Mouse (Mus musculus) forebrain, embryonic 15.5 days (tissue): Measurements from ENCODE around the gene 9130008F23Rik. TPM values are rescaled to one million over a fixed set of nuclear protein-coding genes. Genes with fewer than 3 reads are reported as not detected.
A peak's percentile ranks its signal among the peaks of the same experiment; 100 is the strongest.

Experiments
- ATAC-seq: fragments of 200-750 bp; cut with Nextera tagmentation; replicated peaks from 2 replicates; pipeline ENCODE4 v1.8.0; 2017; ENCODE audit warnings: mild to moderate bottlenecking, moderate TSS enrichment, moderate library complexity
- H3K27ac ChIP-seq: fragments of 300-500 bp; sonication (generic); replicated peaks from 2 replicates; pipeline ENCODE4 v1.5.1; 2015; ENCODE audit warnings: mild to moderate bottlenecking, inconsistent platforms
- H3K27me3 ChIP-seq: fragments of 300-500 bp; sonication (generic); 2 replicates; pipeline ENCODE4 v1.6.1; 2015; ENCODE audit warnings: inconsistent platforms
- H3K36me3 ChIP-seq: fragments of 300-500 bp; sonication (generic); 2 replicates; pipeline ENCODE4 v1.6.1; 2015; ENCODE audit warnings: mild to moderate bottlenecking, inconsistent platforms
- H3K4me1 ChIP-seq: fragments of 300-500 bp; sonication (generic); 2 replicates; pipeline ENCODE4 v1.6.1; 2015; ENCODE audit warnings: inconsistent platforms
- H3K4me2 ChIP-seq: fragments of 300-500 bp; sonication (generic); replicated peaks from 2 replicates; pipeline ENCODE4 v1.6.1; 2015; ENCODE audit warnings: mild to moderate bottlenecking, inconsistent platforms
- H3K4me3 ChIP-seq: fragments of 300-500 bp; sonication (generic); 2 replicates; pipeline ENCODE4 v1.5.1; 2015; ENCODE audit warnings: mild to moderate bottlenecking, inconsistent platforms
- H3K9ac ChIP-seq: fragments of 300-500 bp; sonication (generic); replicated peaks from 2 replicates; pipeline ENCODE4 v1.6.1; 2015; ENCODE audit warnings: mild to moderate bottlenecking, inconsistent platforms
- H3K9me3 ChIP-seq: fragments of 300-500 bp; sonication (generic); 2 replicates; pipeline ENCODE4 v1.6.1; 2016; ENCODE audit warnings: inconsistent platforms
- WGBS: fragments of 180-500 bp; shearing (Covaris S2); methylation state at CpG from one replicate; pipeline ENCODE4 v1.1.7; 2015; ENCODE audit warnings: mixed read lengths; 5-methylcytosine and 5-hydroxymethylcytosine counted together
- polyA plus RNA-seq: library from polyadenylated mRNA; unstranded; fragments of >200 nt; fragmentation: Nextera tagmentation; extraction: Ambion mirVana; gene quantifications from 2 replicates; pipeline ENCODE4 v1.2.1, GENCODE M21; 2015

Gene 9130008F23Rik
- polyA plus RNA-seq, 1 experiment from 2014 or later: 0.31 TPM

- Histone ChIP-seq H3K4me3 (no peak overlapping the region), H3K9me3 (no peaks in the 10 kb centered on the region), H3K4me1 (peaks cover 6% of the 10 kb centered on the region), H3K27me3 (no peaks in the 10 kb centered on the region), H3K36me3 (no peaks in the 10 kb centered on the region), H3K9ac (no peak overlapping the region), H3K27ac (no peak overlapping the region), H3K4me2 (no peak overlapping the region)
- ATAC-seq: no peak
- WGBS: 62% methylated on average over 3 of the region's 3 CpGs
Measured at GRCm38 (mm10) chr17:40877741-40878140, 2.6 kb downstream of the 9130008F23Rik start.

- Histone ChIP-seq H3K4me2 (no peak overlapping the region), H3K9ac (no peak overlapping the region), H3K9me3 (no peaks in the 10 kb centered on the region), H3K4me3 (no peak overlapping the region), H3K4me1 (peaks cover 6% of the 10 kb centered on the region), H3K36me3 (no peaks in the 10 kb centered on the region), H3K27ac (no peak overlapping the region), H3K27me3 (no peaks in the 10 kb centered on the region)
- WGBS: 97% methylated on average over 1 of the region's 1 CpGs
- no peak for ATAC-seq
Measured at GRCm38 (mm10) chr17:40875568-40875967, 4.8 kb downstream of the 9130008F23Rik start.

GRCm38 (mm10) chr17:40874701-40875100 is 5.7 kb downstream of the 9130008F23Rik start:
- WGBS: 84% methylated on average over 3 of the region's 3 CpGs
- Histone ChIP-seq H3K4me1 (peaks cover 3% of the 10 kb centered on the region), H3K9ac (no peak overlapping the region), H3K4me3 (no peak overlapping the region), H3K27ac (no peak overlapping the region), H3K36me3 (no peaks in the 10 kb centered on the region), H3K9me3 (no peaks in the 10 kb centered on the region), H3K27me3 (no peaks in the 10 kb centered on the region), H3K4me2 (no peak overlapping the region)
- ATAC-seq: no peak

- H3K9ac ChIP-seq: no peak overlapping the region
- WGBS: 78% methylated on average over 2 of the region's 2 CpGs
- no peak overlapping the region for H3K27ac ChIP-seq
- no peak overlapping the region for H3K4me3 ChIP-seq
- no peak for ATAC-seq
- no peak overlapping the region for H3K4me2 ChIP-seq
- no peaks in the 10 kb centered on the region for H3K9me3 ChIP-seq
- no peaks in the 10 kb centered on the region for H3K27me3 ChIP-seq
- H3K36me3 ChIP-seq: no peaks in the 10 kb centered on the region
- no peaks in the 10 kb centered on the region for H3K4me1 ChIP-seq
Measured at GRCm38 (mm10) chr17:40873582-40874011, 6.8 kb downstream of the 9130008F23Rik start.

GRCm38 (mm10) chr17:40872626-40873025 is 7.7 kb downstream of the 9130008F23Rik start:
- WGBS: 93% methylated on average over 6 of the region's 6 CpGs
- no peak overlapping the region for H3K4me3 ChIP-seq
- no peaks in the 10 kb centered on the region for H3K36me3 ChIP-seq
- H3K27ac ChIP-seq: no peak overlapping the region
- H3K9ac ChIP-seq: no peak overlapping the region
- no peaks in the 10 kb centered on the region for H3K9me3 ChIP-seq
- H3K4me2 ChIP-seq: no peak overlapping the region
- no peaks in the 10 kb centered on the region for H3K27me3 ChIP-seq
- no peak for ATAC-seq
- H3K4me1 ChIP-seq: no peaks in the 10 kb centered on the region

- Histone ChIP-seq H3K36me3 (no peaks in the 10 kb centered on the region), H3K4me2 (no peak overlapping the region), H3K27me3 (no peaks in the 10 kb centered on the region), H3K9me3 (no peaks in the 10 kb centered on the region), H3K9ac (no peak overlapping the region), H3K4me1 (no peaks in the 10 kb centered on the region), H3K4me3 (no peak overlapping the region), H3K27ac (no peak overlapping the region)
- 87% methylated on average over 10 of the region's 10 CpGs for WGBS
- ATAC-seq: no peak
Measured at GRCm38 (mm10) chr17:40868952-40869747, 11.2 kb downstream of the 9130008F23Rik start.

- Histone ChIP-seq H3K4me3 (no peak overlapping the region), H3K9ac (no peak overlapping the region), H3K4me1 (no peaks in the 10 kb centered on the region), H3K4me2 (no peak overlapping the region), H3K9me3 (no peaks in the 10 kb centered on the region), H3K36me3 (no peaks in the 10 kb centered on the region), H3K27ac (no peak overlapping the region), H3K27me3 (no peaks in the 10 kb centered on the region)
- ATAC-seq: no peak
Measured at GRCm38 (mm10) chr17:40855065-40855464, 25.3 kb downstream of the 9130008F23Rik start.

GRCm38 (mm10) chr17:40837308-40837707 is 43.1 kb downstream of the 9130008F23Rik start:
- peak; percentile 46; the same call in 1 of the 2 replicates for ATAC-seq
- Histone ChIP-seq H3K27ac (no peak overlapping the region), H3K9ac (no peak overlapping the region), H3K27me3 (no peaks in the 10 kb centered on the region), H3K4me2 (no peak overlapping the region), H3K4me3 (no peak overlapping the region), H3K9me3 (no peaks in the 10 kb centered on the region), H3K36me3 (no peaks in the 10 kb centered on the region), H3K4me1 (no peaks in the 10 kb centered on the region)

GRCm38 (mm10) chr17:40831870-40832269 is 48.5 kb downstream of the 9130008F23Rik start:
- no peak overlapping the region for H3K4me3 ChIP-seq
- ATAC-seq: no peak
- no peaks in the 10 kb centered on the region for H3K4me1 ChIP-seq
- no peak overlapping the region for H3K4me2 ChIP-seq
- no peak overlapping the region for H3K9ac ChIP-seq
- H3K27ac ChIP-seq: no peak overlapping the region
- no peaks in the 10 kb centered on the region for H3K27me3 ChIP-seq
- H3K36me3 ChIP-seq: no peaks in the 10 kb centered on the region
- 64% methylated on average over 2 of the region's 2 CpGs for WGBS
- H3K9me3 ChIP-seq: no peaks in the 10 kb centered on the region

Other genes with a start within 250 kb of the 9130008F23Rik start
- not detected in 2 replicates for gene Esp3, start 248.5 kb downstream of the 9130008F23Rik start, polyA plus RNA-seq
- not detected in 2 replicates for gene Esp1, start 153.4 kb downstream of the 9130008F23Rik start, polyA plus RNA-seq
- not detected in 2 replicates for gene Crisp2, start 73.6 kb downstream of the 9130008F23Rik start, polyA plus RNA-seq
- 0.15 and 0.17 TPM in 2 replicates for gene Rhag, start 69.4 kb downstream of the 9130008F23Rik start, polyA plus RNA-seq
- not detected in 2 replicates for gene Glyatl3, start 33.8 kb upstream of the 9130008F23Rik start, polyA plus RNA-seq
- gene Mut, start 54.1 kb upstream of the 9130008F23Rik start, polyA plus RNA-seq: 22.0 and 22.7 TPM in 2 replicates
- gene Cenpq, start 54.5 kb upstream of the 9130008F23Rik start, polyA plus RNA-seq: 19.0 and 19.2 TPM in 2 replicates